Mouse (Mus musculus) urinary bladder, postnatal 4 days (tissue): ENCODE measurements at regions not wholly inside any gene's neighbourhood (a gene's known extent, or its start where the extent isn't known, plus 50 kb on each side); places are given as distances from the start of the nearest gene placed in this dataset.

ENCODE experiments used
- DNase-seq, 2 experiments: peaks; one replicate each; pipeline ENCODE4 v3.0.0; 2021 to 2022; ENCODE audit warnings: low spot score in 2 of 2

GRCm38 (mm10) chr5:16424745-16425144 lies 128.6 kb upstream of the Hgf start:
- DNase-seq = no peak

GRCm38 (mm10) chr5:16425302-16425701 lies 128.0 kb upstream of the Hgf start:
- DNase-seq = no peak

- no peak for DNase-seq
Measured at GRCm38 (mm10) chr5:16426306-16426705, 127.0 kb upstream of the Hgf start.

- DNase-seq = no peak
Measured at GRCm38 (mm10) chr5:16434586-16434985, 118.7 kb upstream of the Hgf start.

DNA sequence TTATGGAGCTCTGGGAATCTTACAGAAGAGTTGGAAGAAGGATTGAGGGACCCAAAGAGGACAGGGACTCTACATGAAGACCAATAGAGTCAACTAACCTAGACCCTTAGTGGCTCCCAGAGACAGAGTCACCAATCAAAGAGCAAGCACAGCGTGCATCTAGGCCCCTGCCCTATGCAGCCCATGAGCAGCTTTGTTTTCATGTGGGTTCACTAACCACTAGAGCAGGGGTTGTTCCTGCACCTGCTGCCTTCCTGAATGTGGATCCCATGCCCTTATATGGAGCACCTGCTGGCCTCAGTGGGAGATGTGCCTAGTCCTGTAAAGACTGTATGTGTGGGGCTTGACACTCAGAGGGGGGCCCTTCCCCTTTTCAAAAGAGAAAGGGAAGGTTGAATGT lies 108.2 kb upstream of the Hgf start:
- DNase-seq = no peak

DNA sequence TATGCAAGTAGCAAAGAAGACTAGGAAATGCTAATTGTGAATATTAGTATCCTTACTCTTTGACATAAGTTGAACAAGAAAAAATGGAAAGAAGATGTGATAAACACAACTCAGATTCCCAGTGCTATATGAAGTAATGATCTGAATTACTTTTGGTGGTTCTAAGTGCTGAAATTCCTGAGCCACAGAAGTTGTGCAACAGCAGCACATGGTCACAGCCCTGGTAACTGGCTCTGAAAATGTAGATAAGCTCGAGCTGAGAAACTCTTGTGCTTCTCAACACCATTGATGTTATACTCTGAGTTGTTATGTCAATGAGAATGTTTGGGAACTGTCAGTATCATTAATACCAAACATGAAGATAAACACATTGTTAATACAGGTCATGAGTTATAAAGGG lies 106.3 kb upstream of the Hgf start:
- DNase-seq = no peak

DNA sequence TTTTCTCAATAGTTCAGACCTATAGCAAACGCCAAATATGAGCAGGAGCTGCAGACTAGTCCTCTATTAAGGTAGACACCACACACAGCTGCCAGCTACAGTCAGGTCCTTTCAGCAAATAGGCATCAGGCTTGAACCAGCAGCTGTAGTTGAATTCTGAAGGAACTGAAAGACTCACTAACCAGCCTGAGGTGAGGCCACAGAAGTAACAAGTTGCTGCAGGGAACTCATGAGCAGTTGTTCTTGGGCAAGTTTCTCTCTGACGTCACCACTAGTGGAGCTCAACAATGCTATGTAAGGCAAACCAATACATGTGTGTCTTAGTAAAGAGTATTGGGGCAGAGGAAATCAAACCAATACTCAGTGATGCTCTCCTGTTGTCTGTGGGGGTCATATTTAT lies 91.5 kb upstream of the Hgf start:
- no peak for DNase-seq

DNA sequence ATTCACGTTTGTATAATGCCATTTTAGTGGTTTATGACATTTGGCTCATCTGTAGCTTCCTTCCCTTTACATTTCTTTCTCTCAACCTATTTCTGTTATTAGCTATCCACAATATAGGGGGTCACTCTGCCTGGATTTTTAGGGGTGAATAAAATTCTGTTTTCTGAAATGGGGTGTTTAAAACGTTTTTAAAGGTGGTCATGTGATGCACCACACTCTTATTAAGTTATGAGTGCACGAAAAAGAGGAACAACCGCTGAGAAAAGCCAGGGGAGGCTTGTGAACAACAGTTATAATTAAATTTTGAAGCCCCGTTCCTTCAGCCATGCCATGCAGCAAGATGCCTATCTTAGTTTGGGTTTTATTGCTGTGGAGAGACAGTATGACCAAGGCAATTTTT lies 87.0 kb upstream of the Hgf start:
- no peak for DNase-seq

DNA sequence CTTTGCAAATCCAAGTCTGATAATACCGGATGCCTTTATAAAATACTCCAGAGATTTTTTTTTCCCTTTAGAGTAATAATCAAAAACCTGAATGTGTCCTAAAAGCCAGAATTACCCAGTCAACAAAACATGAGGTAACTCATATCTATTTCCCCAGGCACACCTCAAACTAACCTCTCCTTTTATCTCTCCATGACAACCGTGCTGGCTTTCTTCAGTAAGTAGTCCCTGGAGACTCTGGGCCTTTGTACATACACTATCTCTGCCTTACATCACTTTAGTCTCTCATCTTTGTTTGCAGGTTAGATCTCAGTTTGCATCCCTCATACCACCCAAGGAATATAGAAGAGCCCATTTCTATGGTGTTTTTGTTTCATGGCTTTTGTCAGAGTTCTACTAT lies 84.7 kb upstream of the Hgf start:
- no peak for DNase-seq

GRCm38 (mm10) chr5:16469221-16469620 lies 84.1 kb upstream of the Hgf start:
- no peak for DNase-seq

- DNase-seq = peak in 1 of 2 experiments; percentile 48
Measured at GRCm38 (mm10) chr5:16469644-16470275, 83.5 kb upstream of the Hgf start.

GRCm38 (mm10) chr5:16470366-16470982 lies 82.8 kb upstream of the Hgf start:
- DNase-seq = peak in 1 of 2 experiments; percentile 18

- no peak for DNase-seq
Measured at GRCm38 (mm10) chr5:16487969-16488368, 65.3 kb upstream of the Hgf start.

GRCm38 (mm10) chr5:16489803-16490202 lies 63.5 kb upstream of the Hgf start:
- DNase-seq = no peak

GRCm38 (mm10) chr5:16499891-16500290 lies 53.4 kb upstream of the Hgf start:
- DNase-seq = no peak
